Mouse (Mus musculus): ENCODE measurements at regions not wholly inside any gene's neighbourhood (a gene's known extent, or its start where the extent isn't known, plus 50 kb on each side); places are given as distances from the start of the nearest gene placed in this dataset.

GRCm38 (mm10) chr3:40470101-40470500 lies 61.0 kb upstream of the Intu start:
- TF ChIP-seq CTCF (IDR thresholded peaks at IDR 0.05; ENCODE audit: control insufficient read depth, insufficient read depth, insufficient replicate concordance, low read depth, low read length) (no peak), POLR2A (IDR thresholded peaks at IDR 0.05; ENCODE audit: control insufficient read depth, low read depth, low read length) (no peak)

All from testis, adult 2 months (tissue).